Mouse (Mus musculus): ENCODE measurements around the gene Narfl. TPM values are rescaled to one million over a fixed set of nuclear protein-coding genes. Genes with fewer than 3 reads are reported as not detected.

Narfl gene
- polyA plus RNA-seq, 1 experiment from 2014 or later = 24.9 TPM

DNA sequence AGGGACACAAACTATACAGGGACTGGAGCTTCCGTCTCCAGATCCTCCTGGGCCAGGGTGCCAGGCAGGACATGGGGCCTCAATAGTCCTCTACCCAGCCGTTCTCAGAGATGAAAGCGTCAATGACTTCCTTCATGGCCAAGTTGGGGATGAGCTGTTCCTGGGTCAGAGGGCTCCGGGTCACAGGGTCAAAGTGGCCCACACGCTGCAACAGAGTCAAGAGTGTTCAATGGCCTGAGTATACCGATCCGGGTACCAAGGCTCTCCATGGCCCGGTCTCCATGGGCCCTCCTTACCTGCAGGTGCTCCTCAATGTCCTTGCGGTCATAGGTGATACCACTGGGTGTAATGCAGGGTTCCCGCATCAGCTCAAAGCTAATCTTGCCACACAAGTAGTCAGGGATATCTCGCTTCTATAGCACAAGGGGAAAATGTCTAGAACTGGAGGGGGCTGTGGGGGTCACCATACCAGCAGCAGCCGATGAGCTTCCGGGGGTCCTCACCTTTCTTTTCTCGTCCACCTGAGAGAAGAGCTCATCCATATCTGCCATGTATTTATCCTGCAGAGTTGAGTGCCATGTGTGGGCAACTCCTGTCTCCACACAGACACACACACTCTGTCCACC lies 57.3 kb downstream of the Narfl start:
- Histone ChIP-seq H3K9ac (replicated peaks) (no peak overlapping the region; the same call in 1 of the 2 replicates), H3K27ac (no peak overlapping the region)

DNA sequence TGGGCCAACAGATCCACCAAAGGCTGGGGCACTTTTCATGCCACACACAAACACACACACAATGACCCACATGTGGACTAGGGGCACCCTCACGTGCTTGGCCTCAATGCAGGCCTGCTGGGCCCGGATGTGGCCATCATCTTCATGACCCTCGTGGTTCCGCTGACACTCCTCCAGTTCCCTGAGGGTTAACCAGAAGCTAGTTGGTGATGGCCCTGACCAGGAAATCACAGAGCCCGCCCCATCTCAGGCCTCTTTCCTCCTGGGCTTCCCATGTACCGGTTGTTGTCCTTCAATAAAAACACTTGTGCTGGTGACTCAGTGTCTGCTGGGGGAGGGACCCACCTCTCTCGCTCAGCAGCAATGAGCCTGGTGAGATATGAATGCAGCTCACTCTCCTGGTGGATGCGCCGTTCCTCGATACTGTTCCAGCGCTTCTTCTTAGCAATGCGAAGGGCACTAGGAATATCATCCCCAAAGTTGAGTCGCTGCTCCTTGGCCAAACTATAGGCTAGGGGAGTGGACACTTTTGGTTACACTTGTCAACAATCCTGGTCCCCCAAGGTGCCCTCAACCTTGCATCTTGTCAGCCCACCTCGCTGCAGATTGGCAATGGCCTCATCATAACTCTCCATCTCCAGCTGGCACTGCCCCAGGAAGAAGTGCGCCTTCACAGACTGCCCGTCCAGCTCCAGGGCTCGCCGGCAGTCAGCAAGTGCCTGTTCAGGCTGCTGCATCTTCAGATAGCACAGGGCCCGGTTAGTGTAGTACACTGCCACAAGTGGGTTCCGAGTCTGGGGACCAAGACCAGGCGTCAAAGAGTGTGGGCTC lies 58.1 kb downstream of the Narfl start:
- Histone ChIP-seq H3K9me3 (no peaks in the 10 kb centered on the region), H3K27me3 (no peaks in the 10 kb centered on the region), H3K36me3 (peaks cover 57% of the 10 kb centered on the region), H3K9ac (replicated peaks) (peak overlapping the region; percentile 83), H3K27ac (peak overlapping the region; percentile 88; the same call in 1 of the 2 replicates), H3K4me2 (peak overlapping the region; percentile 98), H3K4me1 (replicated peaks) (peaks cover 58% of the 10 kb centered on the region), H3K4me3 (replicated peaks) (peak overlapping the region; percentile 74)
- ATAC-seq (ENCODE audit: insufficient number of reproducible peaks, insufficient read depth, low FRiP score, low TSS enrichment, low read depth) = no peak
- 62% methylated on average over 21 of the region's 21 CpGs for WGBS

More for the DNA sequence above, 57.3 kb downstream of the Narfl start:
- WGBS = 92% methylated on average over 14 of the region's 14 CpGs
- Histone ChIP-seq H3K9me3 (no peaks in the 10 kb centered on the region), H3K4me2 (peak overlapping the region; percentile 98), H3K36me3 (peaks cover 63% of the 10 kb centered on the region), H3K4me1 (replicated peaks) (peaks cover 52% of the 10 kb centered on the region), H3K4me3 (replicated peaks) (peak overlapping the region; percentile 74; the same call in 1 of the 2 replicates), H3K27me3 (no peaks in the 10 kb centered on the region)
- ATAC-seq (ENCODE audit: insufficient number of reproducible peaks, insufficient read depth, low FRiP score, low TSS enrichment, low read depth) = no peak

DNA sequence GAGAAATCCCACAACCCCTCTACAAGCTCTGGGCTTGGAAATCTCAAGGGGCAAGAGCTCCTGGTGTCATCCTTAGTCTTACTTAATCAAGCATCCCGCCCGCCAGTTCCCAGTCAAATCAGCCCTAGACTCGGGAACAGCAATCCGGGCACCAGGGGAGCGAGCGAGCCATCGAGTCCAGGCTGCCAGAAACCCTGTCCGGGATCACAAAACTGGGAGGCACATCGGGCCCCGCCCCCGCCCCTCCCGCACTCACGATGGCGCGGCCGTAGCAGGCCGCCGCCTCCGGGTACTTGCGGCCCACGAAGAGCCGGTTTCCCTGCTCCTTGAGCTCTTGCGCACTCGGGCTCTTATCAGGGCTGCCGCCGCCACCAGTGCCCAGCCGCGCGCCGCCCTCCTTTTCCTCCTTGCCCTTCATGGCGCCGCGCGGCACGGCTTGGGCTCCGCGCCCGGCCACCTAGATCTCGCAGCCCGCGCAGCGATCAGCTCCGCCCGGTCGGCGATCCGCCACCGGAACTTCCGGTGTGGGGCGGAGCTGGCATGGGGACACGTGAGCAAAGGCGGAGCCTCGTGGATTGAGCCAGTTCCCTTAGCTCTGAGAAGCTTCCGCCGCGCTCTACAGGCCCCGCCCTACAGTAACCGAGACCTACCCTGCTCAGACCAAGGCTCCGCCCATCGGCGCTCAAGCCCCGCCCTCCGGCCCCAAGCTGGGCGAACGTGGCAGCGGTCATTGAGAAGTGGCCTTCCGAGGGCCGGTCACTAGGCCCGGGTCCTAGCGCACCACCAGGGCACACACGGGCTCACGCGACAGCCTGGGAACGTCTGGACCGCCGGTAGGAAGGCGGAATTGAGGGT lies 59.1 kb downstream of the Narfl start:
- under 1% methylated on average over 76 of the region's 77 CpGs for WGBS

More for the DNA sequence above, 59.1 kb downstream of the Narfl start:
- peak overlapping the region; percentile 98 for H3K4me2 ChIP-seq
- peak overlapping the region; percentile 94 for H3K27ac ChIP-seq
- peak overlapping the region; percentile 74 for H3K4me3 ChIP-seq (replicated peaks)
- H3K36me3 ChIP-seq = peaks cover 49% of the 10 kb centered on the region
- no peaks in the 10 kb centered on the region for H3K9me3 ChIP-seq
- peak overlapping the region; percentile 83 for H3K9ac ChIP-seq (replicated peaks)
- H3K4me1 ChIP-seq (replicated peaks) = peaks cover 68% of the 10 kb centered on the region
- ATAC-seq (ENCODE audit: insufficient number of reproducible peaks, insufficient read depth, low FRiP score, low TSS enrichment, low read depth) = peak; percentile 90
- H3K27me3 ChIP-seq = no peaks in the 10 kb centered on the region

Small RNA genes within 50 kb of the gene (microRNA-seq; reads per million reads assigned to microRNA genes)
- not detected for gene Gm25083
- 1.4 reads per million for gene Mir3082
- gene Mir6966 = not detected

Other genes starting within 250 kb of the Narfl start
- gene Sox8, start 203.1 kb upstream of the Narfl start, polyA plus RNA-seq (2016; fragmentation: Nextera tagmentation; extraction: Ambion mirVana) = 10.1 and 11.1 TPM in 2 replicates
- gene Lmf1, start 194.7 kb upstream of the Narfl start, polyA plus RNA-seq (2016; fragmentation: Nextera tagmentation; extraction: Ambion mirVana) = 27.9 and 28.9 TPM in 2 replicates
- gene Gng13, start 56.6 kb upstream of the Narfl start, polyA plus RNA-seq (2016; fragmentation: Nextera tagmentation; extraction: Ambion mirVana) = 0.74 and 1.3 TPM in 2 replicates
- gene Chtf18, start 46.4 kb upstream of the Narfl start, polyA plus RNA-seq (2016; fragmentation: Nextera tagmentation; extraction: Ambion mirVana) = 48.3 and 49.5 TPM in 2 replicates
- 21.6 and 22.4 TPM in 2 replicates for gene Rpusd1, start 46.1 kb upstream of the Narfl start, polyA plus RNA-seq (2016; fragmentation: Nextera tagmentation; extraction: Ambion mirVana)
- not detected in 2 replicates for gene Mslnl, start 37.7 kb upstream of the Narfl start, polyA plus RNA-seq (2016; fragmentation: Nextera tagmentation; extraction: Ambion mirVana)
- 0.44 TPM in 1 of 2 replicates, not detected in the other for gene Msln, start 19.4 kb upstream of the Narfl start, polyA plus RNA-seq (2016; fragmentation: Nextera tagmentation; extraction: Ambion mirVana)
- gene Haghl, start 11.9 kb downstream of the Narfl start, polyA plus RNA-seq (2016; fragmentation: Nextera tagmentation; extraction: Ambion mirVana) = 89.8 and 97.7 TPM in 2 replicates
- gene Ccdc78, start 12.8 kb downstream of the Narfl start, polyA plus RNA-seq (2016; fragmentation: Nextera tagmentation; extraction: Ambion mirVana) = 0.13 and 0.39 TPM in 2 replicates
- gene Fam173a, start 19.1 kb downstream of the Narfl start, polyA plus RNA-seq (2016; fragmentation: Nextera tagmentation; extraction: Ambion mirVana) = 68.3 and 71.7 TPM in 2 replicates
- gene AC134908.4, start 21.9 kb downstream of the Narfl start, polyA plus RNA-seq (2016; fragmentation: Nextera tagmentation; extraction: Ambion mirVana) = 0.49 TPM in 1 of 2 replicates, not detected in the other
- gene Metrn, start 23.4 kb downstream of the Narfl start, polyA plus RNA-seq (2016; fragmentation: Nextera tagmentation; extraction: Ambion mirVana) = 50.5 and 52.1 TPM in 2 replicates
- 2.2 and 2.4 TPM in 2 replicates for gene Fbxl16, start 35.3 kb downstream of the Narfl start, polyA plus RNA-seq (2016; fragmentation: Nextera tagmentation; extraction: Ambion mirVana)
- 28.4 and 30.9 TPM in 2 replicates for gene Wdr24, start 49.9 kb downstream of the Narfl start, polyA plus RNA-seq (2016; fragmentation: Nextera tagmentation; extraction: Ambion mirVana)
- 56.4 and 63.4 TPM in 2 replicates for gene Jmjd8, start 55.1 kb downstream of the Narfl start, polyA plus RNA-seq (2016; fragmentation: Nextera tagmentation; extraction: Ambion mirVana)
- gene Stub1, start 59.6 kb downstream of the Narfl start, polyA plus RNA-seq (2016; fragmentation: Nextera tagmentation; extraction: Ambion mirVana) = 313 TPM in 2 replicates
- gene Rhbdl1, start 63.5 kb downstream of the Narfl start, polyA plus RNA-seq (2016; fragmentation: Nextera tagmentation; extraction: Ambion mirVana) = 1.4 and 1.7 TPM in 2 replicates
- gene Gm20683, start 68.0 kb downstream of the Narfl start, polyA plus RNA-seq (2016; fragmentation: Nextera tagmentation; extraction: Ambion mirVana) = 1.6 and 2.0 TPM in 2 replicates
- gene Rhot2, start 71.1 kb downstream of the Narfl start, polyA plus RNA-seq (2016; fragmentation: Nextera tagmentation; extraction: Ambion mirVana) = 23.6 and 26.9 TPM in 2 replicates
- 37.3 and 45.5 TPM in 2 replicates for gene Wdr90, start 87.7 kb downstream of the Narfl start, polyA plus RNA-seq (2016; fragmentation: Nextera tagmentation; extraction: Ambion mirVana)
- gene Mcrip2, start 95.0 kb downstream of the Narfl start, polyA plus RNA-seq (2016; fragmentation: Nextera tagmentation; extraction: Ambion mirVana) = 8.5 and 9.9 TPM in 2 replicates
- 56.1 and 60.1 TPM in 2 replicates for gene Mettl26, start 101.3 kb downstream of the Narfl start, polyA plus RNA-seq (2016; fragmentation: Nextera tagmentation; extraction: Ambion mirVana)
- 0.45 and 0.54 TPM in 2 replicates for gene Wfikkn1, start 107.1 kb downstream of the Narfl start, polyA plus RNA-seq (2016; fragmentation: Nextera tagmentation; extraction: Ambion mirVana)
- gene Rab40c, start 146.0 kb downstream of the Narfl start, polyA plus RNA-seq (2016; fragmentation: Nextera tagmentation; extraction: Ambion mirVana) = 35.7 and 39.1 TPM in 2 replicates
- gene Pigq, start 171.2 kb downstream of the Narfl start, polyA plus RNA-seq (2016; fragmentation: Nextera tagmentation; extraction: Ambion mirVana) = 47.3 and 52.4 TPM in 2 replicates
- gene Nhlrc4, start 171.2 kb downstream of the Narfl start, polyA plus RNA-seq (2016; fragmentation: Nextera tagmentation; extraction: Ambion mirVana) = 0.13 and 0.74 TPM in 2 replicates
- 0.10 and 0.27 TPM in 2 replicates for gene A930017K11Rik, start 178.8 kb downstream of the Narfl start, polyA plus RNA-seq (2016; fragmentation: Nextera tagmentation; extraction: Ambion mirVana)
- 32.8 and 33.9 TPM in 2 replicates for gene Capn15, start 212.0 kb downstream of the Narfl start, polyA plus RNA-seq (2016; fragmentation: Nextera tagmentation; extraction: Ambion mirVana)

Data from limb, embryonic 12.5 days (tissue).